Mouse (Mus musculus): ENCODE data around the gene Lrsam1.

Lrsam1 gene

DNA sequence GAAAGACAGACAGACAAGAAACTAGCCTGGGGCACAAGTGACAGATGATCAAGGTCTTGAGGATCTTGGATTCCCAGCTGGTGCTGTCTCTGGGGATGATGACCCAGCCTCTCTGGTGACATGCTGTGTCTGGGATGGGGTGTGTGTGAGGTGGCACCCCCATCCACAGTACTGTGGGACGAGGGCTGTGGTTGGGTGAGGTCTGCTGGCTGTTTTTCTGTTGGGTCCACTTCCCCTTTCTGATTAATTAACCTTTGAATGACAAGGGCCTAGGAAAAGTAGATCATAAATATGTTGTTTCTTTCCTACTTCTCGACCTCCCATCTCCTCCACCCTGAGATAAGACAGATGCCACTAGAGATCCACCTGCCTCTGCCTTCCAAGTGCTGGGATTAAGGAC lies 67.3 kb downstream of the Lrsam1 start:
- no peak for DNase-seq (ENCODE audit: low read depth)

DNA sequence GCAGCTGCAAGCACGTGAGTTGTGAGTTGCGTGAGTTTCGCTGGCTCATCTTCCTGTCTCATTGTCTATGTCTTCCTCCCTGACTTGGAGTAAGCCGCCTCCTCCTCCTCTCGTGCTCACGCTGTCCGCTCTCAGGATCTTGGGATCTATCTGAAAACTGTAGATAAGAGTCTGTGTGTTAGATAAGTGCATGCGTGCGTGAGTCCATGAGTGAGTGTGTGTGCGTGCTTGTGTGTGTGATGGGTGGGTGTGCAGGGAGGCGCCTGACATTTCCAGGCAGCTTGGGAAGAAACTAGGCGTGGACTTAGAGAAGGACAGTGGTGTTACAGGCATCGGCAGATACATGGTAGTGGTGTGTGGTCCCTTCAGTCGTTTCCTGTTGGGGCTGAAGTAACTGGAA lies 68.9 kb downstream of the Lrsam1 start:
- DNase-seq (ENCODE audit: low read depth) = no peak

GRCm38 (mm10) chr2:32891278-32891677 lies 70.1 kb downstream of the Lrsam1 start:
- DNase-seq (ENCODE audit: low read depth) = no peak

DNA sequence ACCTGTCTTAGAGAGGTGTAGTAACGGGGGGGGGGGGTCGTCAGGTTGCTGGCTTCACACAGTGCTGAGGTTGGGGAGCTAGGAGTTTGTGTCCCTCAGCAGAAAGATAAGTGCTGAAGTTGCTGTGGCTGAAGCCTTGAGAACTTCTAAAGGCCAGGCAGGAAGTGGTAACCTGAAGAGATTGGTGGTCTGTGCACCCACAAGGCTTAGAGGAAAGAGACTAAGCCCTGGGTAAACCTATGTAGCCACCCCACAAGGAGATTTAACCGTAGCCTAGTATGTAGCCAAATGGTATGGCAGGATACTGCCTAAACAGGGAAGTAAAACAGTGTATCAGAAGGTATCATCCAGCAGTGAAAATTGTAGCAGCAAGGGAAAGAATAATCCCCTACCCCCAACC lies 71.1 kb downstream of the Lrsam1 start:
- DNase-seq (ENCODE audit: low read depth) = no peak

- DNase-seq (ENCODE audit: low read depth) = no peak
These were observed 72.9 kb downstream of the Lrsam1 start for GRCm38 (mm10) chr2:32888551-32888950.

GRCm38 (mm10) chr2:32888029-32888428 lies 73.4 kb downstream of the Lrsam1 start:
- DNase-seq (ENCODE audit: low read depth) = no peak

DNA sequence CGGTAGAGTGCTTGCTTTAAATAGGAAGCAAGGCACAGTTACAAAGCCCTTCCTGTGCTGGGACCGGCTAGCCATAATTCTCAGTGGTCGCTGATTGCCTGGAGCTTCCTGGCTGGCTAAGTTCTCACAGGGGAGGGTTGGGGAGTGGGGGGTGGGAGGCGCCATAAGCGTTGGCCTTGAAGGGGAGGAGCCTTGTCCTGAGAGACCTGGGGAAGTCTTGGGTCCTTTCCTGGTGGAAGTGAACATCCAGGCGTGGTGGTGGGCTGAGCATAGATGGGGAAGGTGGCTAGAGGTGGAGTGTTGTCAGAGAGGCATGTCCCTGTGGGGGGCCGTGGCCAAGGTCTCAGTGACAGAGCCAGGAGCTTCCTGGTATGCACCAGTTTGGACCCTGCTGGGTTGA lies 76.7 kb downstream of the Lrsam1 start:
- DNase-seq (ENCODE audit: low read depth) = no peak

DNA sequence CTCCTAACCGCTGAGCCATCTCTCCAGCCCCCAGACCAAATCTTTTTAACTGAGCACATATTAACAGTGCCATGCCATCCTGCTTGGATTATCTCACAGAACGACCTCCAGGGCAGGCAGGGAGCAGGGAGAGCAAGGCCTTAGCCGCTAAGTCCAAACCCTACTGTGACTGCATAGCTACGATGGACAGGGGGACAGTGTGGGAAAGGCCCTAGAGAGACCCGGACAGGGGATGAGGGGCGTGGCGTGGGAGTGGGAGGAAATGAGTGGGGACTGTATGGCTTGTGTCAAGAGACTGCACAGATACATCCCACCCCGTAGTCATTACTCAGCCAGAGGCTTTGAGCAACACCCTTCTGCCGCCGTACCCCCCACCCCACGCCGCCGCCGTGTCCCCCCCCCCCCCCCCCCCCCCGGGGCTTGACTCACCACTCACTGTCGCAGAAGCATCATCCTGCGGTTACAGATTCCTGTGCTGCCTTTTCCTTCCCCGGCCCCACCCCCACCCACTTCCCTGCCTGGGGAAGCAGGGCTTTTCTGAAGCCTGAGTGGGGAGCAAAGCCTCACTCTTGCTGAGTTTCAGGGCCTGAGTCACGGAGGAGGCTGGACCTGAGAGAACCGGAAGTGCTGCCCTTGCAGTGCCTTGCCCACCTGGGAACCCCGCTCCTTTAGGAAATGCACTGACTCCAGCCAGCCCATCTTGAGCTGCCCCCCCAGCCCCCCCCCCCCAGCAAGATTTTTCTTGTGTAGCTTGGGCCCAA lies 79.0 kb downstream of the Lrsam1 start:
- DNase-seq (ENCODE audit: low read depth) = peak; percentile 97

- DNase-seq (ENCODE audit: low read depth) = peak; percentile 87
These were observed 79.7 kb downstream of the Lrsam1 start for GRCm38 (mm10) chr2:32881723-32882122.

DNA sequence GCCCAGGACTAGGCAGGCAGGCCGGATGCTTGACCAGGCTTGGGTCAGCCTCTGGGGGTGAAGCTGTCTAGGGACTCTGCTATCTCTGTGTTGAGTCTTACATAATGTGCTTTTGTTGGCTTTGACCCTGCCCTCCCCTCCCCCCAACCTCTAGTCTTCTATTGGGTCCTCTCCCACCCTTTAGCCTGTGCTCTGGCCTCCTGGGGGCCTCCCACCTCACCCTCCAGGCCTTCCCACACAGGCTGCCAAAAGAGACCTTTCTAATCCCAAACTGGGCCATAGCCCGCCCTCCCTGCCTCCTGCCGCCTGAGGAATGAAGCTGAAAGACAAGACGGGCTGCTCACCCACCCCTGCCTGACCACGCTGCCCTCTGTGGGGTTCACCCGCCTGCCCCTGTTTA lies 80.4 kb downstream of the Lrsam1 start:
- peak; percentile 70 for DNase-seq (ENCODE audit: low read depth)

GRCm38 (mm10) chr2:32879593-32879992 lies 81.8 kb downstream of the Lrsam1 start:
- no peak for DNase-seq (ENCODE audit: low read depth)

- no peak for DNase-seq (ENCODE audit: low read depth)
These were observed 83.0 kb downstream of the Lrsam1 start for GRCm38 (mm10) chr2:32878396-32878795.

GRCm38 (mm10) chr2:32877761-32878393 lies 83.5 kb downstream of the Lrsam1 start:
- DNase-seq (ENCODE audit: low read depth) = no peak

- no peak for DNase-seq (ENCODE audit: low read depth)
These were observed 84.1 kb downstream of the Lrsam1 start for GRCm38 (mm10) chr2:32877303-32877702.

- DNase-seq (ENCODE audit: low read depth) = peak; percentile 52
These were observed 84.7 kb downstream of the Lrsam1 start for GRCm38 (mm10) chr2:32876490-32877302.

DNA sequence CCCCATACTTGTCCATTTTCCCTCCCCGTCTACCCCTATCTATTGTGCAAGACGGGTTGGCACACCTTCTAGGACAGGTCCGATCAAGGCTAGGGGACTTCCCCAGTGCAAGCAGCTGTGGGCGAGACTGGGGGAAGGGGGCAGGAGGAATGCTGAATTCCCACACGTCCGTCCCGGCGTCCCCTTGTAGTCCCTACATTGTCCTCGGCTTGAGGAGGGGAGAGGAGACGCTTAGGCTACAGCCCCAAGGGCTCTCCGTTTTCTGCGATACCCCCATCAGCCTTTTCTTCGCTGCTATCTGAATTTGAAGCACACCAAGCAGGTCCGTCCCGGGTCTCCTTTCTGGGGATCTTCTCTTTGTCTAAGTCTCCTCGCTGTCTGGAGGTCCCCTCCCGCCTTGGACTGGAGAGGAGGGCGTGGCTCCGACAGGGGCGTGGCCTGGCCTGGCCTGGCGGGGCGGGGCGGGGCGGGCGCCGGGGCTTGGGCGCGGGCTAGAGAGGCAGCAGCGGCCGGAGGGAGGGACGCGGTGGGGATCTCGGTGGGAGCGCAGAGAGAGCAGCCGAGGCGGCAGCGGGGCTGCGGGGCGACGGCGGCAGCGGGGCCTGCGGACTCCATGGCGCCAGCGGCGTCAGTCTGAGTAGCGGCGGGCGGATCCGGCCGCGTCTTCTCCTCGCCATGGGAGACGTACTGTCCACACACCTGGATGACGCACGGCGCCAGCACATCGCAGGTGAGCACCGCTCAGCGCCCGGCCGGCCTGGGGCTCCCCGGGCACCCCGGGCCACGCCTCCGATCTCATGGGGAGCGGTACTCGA lies 85.5 kb downstream of the Lrsam1 start, which contains the start of gene Fam129b:
TSS of gene Fam129b (plus strand) at position 440 of the 815 bp plus-strand sequence.
- DNase-seq (ENCODE audit: low read depth) = peak; percentile 95

All from NIH3T3 (cell line).